ENCODE assay signal across 10 mouse cellular contexts in genomic region chr4:134483696-134484095, GRCm38 (mm10). TPM values are rescaled to one million over a fixed set of nuclear protein-coding genes. Genes with fewer than 3 reads are reported as not detected.
DNase-seq lines count a peak whose midpoint lies in the region; ATAC-seq and TF ChIP-seq lines count a peak whose summit lies in the region.
"Had no signal": no experiment of that assay in that cellular context is flagged by ENCODE, and none has a peak within 500 bp of the region (broad histone marks: within the 10 kb centered on the region; RNA-seq: fewer than 3 reads in every experiment).

No protein-coding gene starts in this region.

- no peak for TF ChIP-seq CTCF in olfactory bulb, adult 2 months (IDR thresholded peaks at IDR 0.05; ENCODE audit: insufficient read depth, low read depth, low read length)

- no peak overlapping the region for H3K9ac ChIP-seq in heart, embryonic 15.5 days
- H3K9ac ChIP-seq: midbrain, embryonic 12.5 days had no signal

- 0 out of 2 replicates have a peak, but pooled peaks have one; percentile 48 for ATAC-seq in heart, embryonic 15.5 days (replicated peaks; ENCODE audit: insufficient number of reproducible peaks, insufficient read depth, low FRiP score, low read depth)

- TF ChIP-seq POLR2A in olfactory bulb, adult 2 months (IDR thresholded peaks at IDR 0.05; ENCODE audit: insufficient read depth, low read depth, low read length): no peak

- H3K27me3 ChIP-seq in heart, embryonic 15.5 days: peaks cover 8% of the 10 kb centered on the region; the same call in 1 of the 2 replicates
- peaks cover 21% of the 10 kb centered on the region for H3K27me3 ChIP-seq in embryonic facial prominence, embryonic 10.5 days (replicated peaks; ENCODE audit: low read depth, poor library complexity, severe bottlenecking)

- H3K4me3 ChIP-seq in heart, embryonic 15.5 days: no peak overlapping the region
- no peak overlapping the region for H3K4me3 ChIP-seq in olfactory bulb, adult 2 months (ENCODE audit: insufficient read depth, low read depth, low read length)
- no peak overlapping the region for H3K4me3 ChIP-seq in embryonic facial prominence, embryonic 10.5 days
- H3K4me3 ChIP-seq: midbrain, embryonic 12.5 days had no signal

- no peak for DNase-seq in heart, postnatal 4 days
- peak; percentile 87 for DNase-seq in right cerebral cortex, adult 18-20 months
- no peak for DNase-seq in right cerebral cortex, postnatal 25 days
- peak; percentile 96 for DNase-seq in cerebellum, adult 9-11 months
- DNase-seq in embryonic facial prominence, embryonic 10.5 days (ENCODE audit: low spot score): no peak
- DNase-seq in urinary bladder, postnatal 4 days (ENCODE audit: low spot score in 2 of 2): no peak

- H3K36me3 ChIP-seq in heart, embryonic 15.5 days: no peaks in the 10 kb centered on the region
- no peaks in the 10 kb centered on the region for H3K36me3 ChIP-seq in embryonic facial prominence, embryonic 10.5 days (replicated peaks)
- H3K36me3 ChIP-seq: midbrain, embryonic 12.5 days had no signal

- no peaks in the 10 kb centered on the region for H3K9me3 ChIP-seq in heart, embryonic 15.5 days (replicated peaks)
- H3K9me3 ChIP-seq in embryonic facial prominence, embryonic 10.5 days: no peaks in the 10 kb centered on the region
- H3K9me3 ChIP-seq: midbrain, embryonic 12.5 days had no signal

- no peak overlapping the region for H3K27ac ChIP-seq in heart, embryonic 15.5 days
- H3K27ac ChIP-seq in olfactory bulb, adult 2 months (ENCODE audit: insufficient read depth, low read depth, low read length): peak overlapping the region; percentile 89
- no peak overlapping the region for H3K27ac ChIP-seq in embryonic facial prominence, embryonic 10.5 days (replicated peaks)
- H3K27ac ChIP-seq: midbrain, embryonic 12.5 days had no signal

- no peak overlapping the region for H3K4me2 ChIP-seq in heart, embryonic 15.5 days
- H3K4me2 ChIP-seq: midbrain, embryonic 12.5 days had no signal

- WGBS in heart, embryonic 15.5 days: 34% methylated on average over 6 of the region's 6 CpGs
- 16% methylated on average over 6 of the region's 6 CpGs for WGBS in olfactory bulb, adult 2 months
- 63% methylated on average over 6 of the region's 6 CpGs for WGBS in embryonic facial prominence, embryonic 10.5 days

- no peaks in the 10 kb centered on the region for H3K4me1 ChIP-seq in heart, embryonic 15.5 days (replicated peaks)
- peaks cover 20% of the 10 kb centered on the region for H3K4me1 ChIP-seq in olfactory bulb, adult 2 months (ENCODE audit: control insufficient read depth, insufficient read depth, low read length)
- peaks cover 9% of the 10 kb centered on the region for H3K4me1 ChIP-seq in embryonic facial prominence, embryonic 10.5 days

RNA-seq across cellular contexts. Expression of gene Paqr7, which starts 12.8 kb away (rescaled TPM):
- 11.7 and 11.9 TPM in 2 replicates for polyA plus RNA-seq in heart, embryonic 15.5 days (2015; fragmentation: Nextera tagmentation; extraction: Ambion mirVana)
- total RNA-seq in heart, postnatal 4 days (2021): 1 to 10 TPM; 8.2 to 9.0 TPM
- not detected in 2 replicates for polyA plus RNA-seq in olfactory bulb, adult 2 months (2012; ENCODE audit: insufficient read depth, insufficient read length, low replicate concordance, missing spikeins)
- polyA plus RNA-seq in embryonic facial prominence, embryonic 10.5 days (2016; fragmentation: Nextera tagmentation; extraction: Ambion mirVana): 1.2 and 2.1 TPM in 2 replicates

RNA-seq across cellular contexts. Expression of gene Stmn1, which starts 15.6 kb away (rescaled TPM):
- 947 and 956 TPM in 2 replicates for polyA plus RNA-seq in heart, embryonic 15.5 days (2015; fragmentation: Nextera tagmentation; extraction: Ambion mirVana)
- total RNA-seq in heart, postnatal 4 days (2021): 100 to 1,000 TPM; 312 to 327 TPM
- 402 and 593 TPM in 2 replicates for polyA plus RNA-seq in olfactory bulb, adult 2 months (2012; ENCODE audit: insufficient read depth, insufficient read length, low replicate concordance, missing spikeins)
- 2,394 and 2,556 TPM in 2 replicates for polyA plus RNA-seq in embryonic facial prominence, embryonic 10.5 days (2016; fragmentation: Nextera tagmentation; extraction: Ambion mirVana)

RNA-seq across cellular contexts. Expression of gene Aunip, which starts 27.1 kb away (rescaled TPM):
- 7.3 and 7.9 TPM in 2 replicates for polyA plus RNA-seq in heart, embryonic 15.5 days (2015; fragmentation: Nextera tagmentation; extraction: Ambion mirVana)
- total RNA-seq in heart, postnatal 4 days (2021): 1 to 10 TPM; 2.9 to 3.6 TPM
- polyA plus RNA-seq in olfactory bulb, adult 2 months (2012; ENCODE audit: insufficient read depth, insufficient read length, low replicate concordance, missing spikeins): not detected in 2 replicates
- polyA plus RNA-seq in embryonic facial prominence, embryonic 10.5 days (2016; fragmentation: Nextera tagmentation; extraction: Ambion mirVana): 28.2 and 28.6 TPM in 2 replicates
- polyA plus RNA-seq: liver, adult 2 months had no signal

RNA-seq across cellular contexts. Expression of gene Mtfr1l, which starts 51.5 kb away (rescaled TPM):
- 147 and 152 TPM in 2 replicates for polyA plus RNA-seq in heart, embryonic 15.5 days (2015; fragmentation: Nextera tagmentation; extraction: Ambion mirVana)
- total RNA-seq in heart, postnatal 4 days (2021): 100 to 1,000 TPM; 145 to 150 TPM
- polyA plus RNA-seq in olfactory bulb, adult 2 months (2012; ENCODE audit: insufficient read depth, insufficient read length, low replicate concordance, missing spikeins): not detected in 2 replicates
- 107 and 114 TPM in 2 replicates for polyA plus RNA-seq in embryonic facial prominence, embryonic 10.5 days (2016; fragmentation: Nextera tagmentation; extraction: Ambion mirVana)

Comparison
In these comparisons a context has a peak if more than half of its experiments do, and no peak if none do; other contexts are left out.
1. DNase-seq: peak in right cerebral cortex, adult 18-20 months (single experiment) and cerebellum, adult 9-11 months (single experiment); none in heart, postnatal 4 days (single experiment), right cerebral cortex, postnatal 25 days (single experiment), embryonic facial prominence, embryonic 10.5 days (single experiment) and urinary bladder, postnatal 4 days (0 of 2).